Mouse (Mus musculus) limb, embryonic 13.5 days (tissue): ENCODE measurements around the gene BC052040. TPM values are rescaled to one million over a fixed set of nuclear protein-coding genes. Genes with fewer than 3 reads are reported as not detected.

Experiments
- ATAC-seq: fragments of 200-750 bp; cut with Nextera tagmentation; 2 replicates; pipeline ENCODE4 v1.8.0; 2017; ENCODE audit warnings: low read depth, moderate number of reproducible peaks, moderate TSS enrichment; ENCODE audit not compliant: low FRiP score
- H3K27ac ChIP-seq: fragments of 300-500 bp; sonication (generic); 2 replicates; pipeline ENCODE4 v1.5.1; 2015; ENCODE audit warnings: inconsistent platforms, mild to moderate bottlenecking, moderate library complexity
- H3K27me3 ChIP-seq: fragments of 300-500 bp; sonication (generic); 2 replicates; pipeline ENCODE4 v1.6.1; 2015; ENCODE audit warnings: mild to moderate bottlenecking, inconsistent platforms
- H3K36me3 ChIP-seq: fragments of 300-500 bp; sonication (generic); 2 replicates; pipeline ENCODE4 v1.6.1; 2015; ENCODE audit warnings: inconsistent platforms, mild to moderate bottlenecking, moderate library complexity
- H3K4me1 ChIP-seq: fragments of 300-500 bp; sonication (generic); 2 replicates; pipeline ENCODE4 v1.6.1; 2015; ENCODE audit warnings: inconsistent platforms
- H3K4me2 ChIP-seq: fragments of 300-500 bp; sonication (generic); replicated peaks from 2 replicates; pipeline ENCODE4 v1.6.1; 2015; ENCODE audit warnings: inconsistent platforms, mild to moderate bottlenecking, moderate library complexity
- H3K4me3 ChIP-seq: fragments of 300-500 bp; sonication (generic); 2 replicates; pipeline ENCODE4 v1.5.1; 2015; ENCODE audit warnings: moderate library complexity, mild to moderate bottlenecking, inconsistent platforms
- H3K9ac ChIP-seq: fragments of 300-500 bp; sonication (generic); 2 replicates; pipeline ENCODE4 v1.6.1; 2015; ENCODE audit warnings: mild to moderate bottlenecking, inconsistent platforms
- H3K9me3 ChIP-seq: fragments of 300-500 bp; sonication (generic); 2 replicates; pipeline ENCODE4 v1.6.1; 2016; ENCODE audit warnings: inconsistent platforms
- WGBS: fragments of 180-500 bp; shearing (Covaris S2); methylation state at CpG from one replicate; pipeline ENCODE4 v1.1.7; 2015; 5-methylcytosine and 5-hydroxymethylcytosine counted together
- polyA plus RNA-seq: library from polyadenylated mRNA; unstranded; fragments of >200 nt; fragmentation: Nextera tagmentation; extraction: Ambion mirVana; gene quantifications from 2 replicates; pipeline ENCODE4 v1.2.1, GENCODE M21; 2015

BC052040 gene
- polyA plus RNA-seq, 1 experiment from 2014 or later, result 9.7 TPM

DNA sequence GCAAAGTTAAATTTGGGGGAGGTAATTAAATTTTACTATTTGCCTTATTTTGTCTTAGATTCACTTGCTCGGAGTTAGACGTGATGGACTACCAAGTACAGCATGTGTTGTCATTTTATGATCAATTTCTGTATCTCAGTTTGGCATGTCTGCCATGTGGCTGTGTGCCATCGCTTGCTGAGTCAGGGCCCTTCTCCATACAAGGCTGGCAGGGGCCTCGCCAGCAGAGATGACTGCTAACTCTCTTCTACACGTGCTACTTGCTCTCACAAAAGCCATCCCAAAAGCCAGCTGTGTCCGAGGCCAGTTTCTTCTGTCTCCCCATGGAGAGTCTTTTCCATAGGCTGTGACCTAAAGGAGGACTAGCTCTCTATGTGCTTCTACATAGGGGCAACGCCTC lies 160.5 kb downstream of the BC052040 start:
- Histone ChIP-seq H3K9ac (no peak overlapping the region), H3K36me3 (no peaks in the 10 kb centered on the region), H3K4me2 (no peak overlapping the region), H3K27me3 (no peaks in the 10 kb centered on the region), H3K9me3 (no peaks in the 10 kb centered on the region), H3K27ac (no peak overlapping the region), H3K4me3 (no peak overlapping the region), H3K4me1 (peaks cover 12% of the 10 kb centered on the region; the same call in 1 of the 2 replicates)
- 49% methylated on average over 7 of the region's 7 CpGs for WGBS
- ATAC-seq, result no peak

DNA sequence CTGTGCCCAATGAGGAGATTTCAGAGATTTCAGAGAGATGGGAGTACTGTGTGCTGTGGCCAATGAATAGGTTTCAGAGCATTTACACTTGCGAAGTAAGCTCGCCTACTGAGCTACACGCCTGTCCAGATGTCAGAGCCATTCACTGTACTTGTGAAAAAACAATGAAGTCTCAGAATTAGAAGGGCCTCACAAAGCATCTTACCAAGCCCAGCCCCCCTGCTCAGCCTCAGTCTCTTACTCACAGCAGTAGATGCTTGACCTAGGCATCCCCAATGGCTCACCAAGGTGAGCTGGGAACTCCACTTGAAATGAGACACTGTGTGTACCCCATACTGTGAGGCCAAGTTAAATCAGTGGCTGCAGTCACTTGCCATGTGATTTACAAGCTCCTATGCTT lies 166.1 kb downstream of the BC052040 start:
- no peak overlapping the region for H3K27ac ChIP-seq
- H3K4me2 ChIP-seq, result no peak overlapping the region
- no peaks in the 10 kb centered on the region for H3K9me3 ChIP-seq
- H3K4me3 ChIP-seq, result no peak overlapping the region
- H3K9ac ChIP-seq, result no peak overlapping the region
- peaks cover 13% of the 10 kb centered on the region for H3K4me1 ChIP-seq
- WGBS, result 72% methylated on average over 3 of the region's 3 CpGs
- ATAC-seq, result no peak
- no peaks in the 10 kb centered on the region for H3K27me3 ChIP-seq
- H3K36me3 ChIP-seq, result no peaks in the 10 kb centered on the region

DNA sequence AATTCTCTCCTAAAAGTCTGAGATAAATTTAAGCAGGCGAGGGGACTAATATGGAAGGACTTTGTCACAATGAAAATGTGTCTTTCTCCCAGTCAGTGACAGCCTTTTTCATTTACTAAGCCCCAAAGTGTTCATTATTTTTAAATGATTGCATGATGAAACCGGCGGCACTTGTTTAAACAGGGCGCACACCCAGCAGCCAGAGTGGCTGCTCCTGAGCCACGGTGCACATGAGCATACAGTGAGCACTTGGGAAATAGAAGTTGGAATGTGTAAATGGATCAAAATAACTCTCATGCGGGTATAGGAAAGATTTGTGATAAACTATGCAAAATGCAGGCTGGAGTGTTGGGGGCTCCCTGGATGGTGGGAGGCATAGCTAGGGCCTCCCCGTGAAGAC lies 169.7 kb downstream of the BC052040 start:
- WGBS, result 56% methylated on average over 7 of the region's 7 CpGs

DNA sequence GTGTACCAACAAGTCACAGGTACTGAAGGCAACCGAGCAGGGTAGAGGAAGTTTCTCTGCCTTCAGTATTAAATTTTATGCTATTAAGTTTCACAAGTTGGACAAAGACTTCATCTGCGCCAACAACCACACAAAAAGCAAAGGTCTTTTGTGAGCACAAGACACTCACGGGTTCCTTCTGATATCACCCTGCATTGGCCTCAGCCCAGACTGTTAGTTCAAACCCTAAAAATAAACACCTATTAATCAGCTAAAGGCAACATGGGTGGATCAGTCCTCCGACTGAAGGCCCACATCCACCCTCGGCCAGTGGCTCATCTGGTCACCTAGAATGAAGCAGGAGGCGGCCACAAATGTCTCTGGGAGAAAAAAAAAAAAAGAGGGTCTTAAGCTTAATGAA lies 176.2 kb downstream of the BC052040 start:
- ATAC-seq, result no peak

More for the DNA sequence above, 169.7 kb downstream of the BC052040 start:
- H3K4me3 ChIP-seq, result no peak overlapping the region
- no peaks in the 10 kb centered on the region for H3K9me3 ChIP-seq
- ATAC-seq, result no peak
- no peaks in the 10 kb centered on the region for H3K27me3 ChIP-seq
- H3K4me2 ChIP-seq, result no peak overlapping the region
- H3K4me1 ChIP-seq, result peaks cover 14% of the 10 kb centered on the region
- no peak overlapping the region for H3K27ac ChIP-seq
- no peak overlapping the region for H3K9ac ChIP-seq
- no peaks in the 10 kb centered on the region for H3K36me3 ChIP-seq

DNA sequence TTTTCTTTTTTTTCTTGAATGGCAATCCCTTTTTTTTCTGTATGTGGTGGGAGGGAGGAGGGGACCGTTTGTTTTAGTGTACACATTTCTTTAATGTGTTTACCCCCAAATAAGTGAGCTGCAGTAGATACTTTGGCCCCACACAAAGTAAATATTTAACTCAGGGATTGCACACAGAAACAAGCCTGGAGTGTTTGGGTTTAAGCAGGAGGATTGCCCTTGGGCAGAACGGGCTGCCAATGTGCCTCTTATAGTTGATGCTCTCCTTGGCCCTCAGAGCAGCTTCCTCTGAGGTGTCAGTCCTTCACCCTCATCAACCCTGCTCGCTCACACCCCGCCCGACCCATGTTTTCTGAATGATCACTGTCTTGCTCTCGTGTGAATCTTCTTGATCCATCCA lies 177.0 kb downstream of the BC052040 start:
- 0 out of 2 replicates have a peak, but pooled peaks cover 5% of the 10 kb centered on the region for H3K27me3 ChIP-seq
- no peak for ATAC-seq
- no peaks in the 10 kb centered on the region for H3K9me3 ChIP-seq
- H3K9ac ChIP-seq, result no peak overlapping the region
- H3K4me3 ChIP-seq, result no peak overlapping the region
- H3K4me1 ChIP-seq, result peaks cover 9% of the 10 kb centered on the region; the same call in 1 of the 2 replicates
- WGBS, result 59% methylated on average over 6 of the region's 6 CpGs
- H3K4me2 ChIP-seq, result no peak overlapping the region
- no peaks in the 10 kb centered on the region for H3K36me3 ChIP-seq
- no peak overlapping the region for H3K27ac ChIP-seq

More for the DNA sequence above, 176.2 kb downstream of the BC052040 start:
- Histone ChIP-seq H3K27me3 (0 out of 2 replicates have a peak, but pooled peaks cover 5% of the 10 kb centered on the region), H3K36me3 (no peaks in the 10 kb centered on the region), H3K4me2 (no peak overlapping the region), H3K4me1 (peaks cover 10% of the 10 kb centered on the region; the same call in 1 of the 2 replicates), H3K9ac (no peak overlapping the region), H3K27ac (no peak overlapping the region), H3K4me3 (no peak overlapping the region), H3K9me3 (no peaks in the 10 kb centered on the region)
- 33% methylated on average over 6 of the region's 6 CpGs for WGBS

DNA sequence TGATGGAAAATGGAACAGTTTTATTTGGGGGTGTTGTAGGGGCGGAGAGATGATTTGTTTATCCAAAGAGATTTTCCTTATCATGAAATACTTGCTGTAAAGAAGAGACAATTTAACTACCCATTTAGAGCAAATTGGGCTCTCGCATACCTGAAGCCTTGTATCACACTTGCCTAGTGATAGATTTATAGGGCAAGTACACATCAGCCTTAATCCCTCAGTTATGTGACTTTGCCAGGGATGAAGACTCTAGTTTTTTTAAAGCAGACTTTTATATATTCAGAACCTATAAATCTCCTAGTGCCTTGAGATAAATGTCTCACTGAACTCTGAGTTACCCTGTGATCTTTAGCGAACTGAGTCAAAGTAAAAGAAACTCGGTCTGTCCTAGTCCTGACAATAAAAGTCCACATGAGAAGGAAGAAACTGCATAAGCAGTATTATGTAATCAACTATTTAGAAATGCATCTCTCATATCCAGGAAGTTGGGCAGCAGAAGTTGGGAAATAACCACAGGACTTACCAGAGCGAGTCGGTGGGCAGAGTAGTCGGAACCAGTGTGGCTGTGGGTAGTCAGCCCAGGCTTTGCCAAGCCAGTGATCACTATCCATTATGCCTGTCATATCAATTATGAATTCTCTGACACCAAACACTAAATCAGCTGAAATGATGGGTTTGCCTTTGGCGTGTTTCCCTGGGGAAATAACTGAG lies 183.2 kb downstream of the BC052040 start:
- no peaks in the 10 kb centered on the region for H3K4me1 ChIP-seq
- H3K4me3 ChIP-seq, result no peak overlapping the region
- 62% methylated on average over 8 of the region's 8 CpGs for WGBS

DNA sequence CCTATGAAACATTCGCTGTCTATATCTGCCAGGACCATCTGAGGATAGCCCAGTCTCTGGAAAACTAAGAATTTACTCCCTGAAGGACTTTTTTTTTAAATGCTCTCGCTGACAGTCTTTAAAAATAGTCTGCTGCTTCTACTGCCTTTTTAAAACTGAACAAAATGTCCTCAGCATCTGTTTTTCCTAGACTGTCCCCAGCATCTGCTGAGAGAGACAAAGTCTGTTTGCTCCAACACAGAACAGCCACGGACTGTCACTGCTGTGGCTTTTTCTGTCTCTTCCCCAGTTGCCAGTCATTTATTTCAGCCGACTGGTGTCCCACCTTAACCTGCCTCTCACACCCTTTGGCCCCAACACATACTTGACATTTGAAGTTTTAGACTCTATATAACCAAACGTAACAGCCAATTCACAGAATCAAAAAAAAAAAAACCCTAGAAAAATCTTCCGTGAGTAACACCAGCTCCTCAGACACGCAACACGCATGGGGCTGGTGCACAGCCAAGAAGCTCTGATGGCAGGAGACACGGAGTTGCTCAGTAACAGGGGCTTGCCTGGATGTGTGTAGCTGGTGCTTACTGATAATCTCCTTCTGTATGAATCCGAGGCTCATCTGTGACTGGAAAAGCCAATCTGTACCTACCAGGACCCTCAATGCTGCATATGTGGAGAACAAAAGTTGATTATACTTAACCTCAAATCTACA lies 188.2 kb downstream of the BC052040 start:
- Histone ChIP-seq H3K4me1 (peaks cover 7% of the 10 kb centered on the region), H3K9me3 (no peaks in the 10 kb centered on the region), H3K27ac (no peak overlapping the region), H3K4me3 (no peak overlapping the region), H3K9ac (no peak overlapping the region), H3K27me3 (no peaks in the 10 kb centered on the region), H3K4me2 (no peak overlapping the region), H3K36me3 (no peaks in the 10 kb centered on the region)
- no peak for ATAC-seq
- 89% methylated on average over 10 of the region's 10 CpGs for WGBS

More for the DNA sequence above, 183.2 kb downstream of the BC052040 start:
- ATAC-seq, result no peak
- H3K36me3 ChIP-seq, result no peaks in the 10 kb centered on the region
- no peak overlapping the region for H3K4me2 ChIP-seq
- H3K27me3 ChIP-seq, result no peaks in the 10 kb centered on the region
- H3K9ac ChIP-seq, result no peak overlapping the region
- no peak overlapping the region for H3K27ac ChIP-seq
- no peaks in the 10 kb centered on the region for H3K9me3 ChIP-seq

DNA sequence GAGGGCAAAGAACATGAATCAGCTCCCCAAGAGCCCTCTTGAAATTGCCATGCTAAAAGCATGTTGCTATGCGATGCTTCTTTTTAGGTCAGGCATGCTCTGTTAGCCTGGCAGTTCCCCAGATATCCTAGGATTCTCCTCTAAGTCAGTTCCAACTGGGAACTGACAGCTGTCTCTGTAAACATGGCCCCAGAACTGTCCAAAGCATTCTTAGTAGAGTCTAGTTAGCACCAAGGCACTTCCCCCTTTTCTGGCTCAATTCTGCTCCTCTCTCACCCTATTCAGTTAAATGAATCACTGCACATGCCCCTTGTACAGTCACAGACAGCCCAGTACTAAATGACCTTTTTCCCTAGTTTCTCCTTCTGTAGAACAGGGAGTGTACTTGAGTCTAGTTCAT lies 191.2 kb downstream of the BC052040 start:
- Histone ChIP-seq H3K9ac (no peak overlapping the region), H3K27me3 (no peaks in the 10 kb centered on the region), H3K4me2 (no peak overlapping the region), H3K9me3 (no peaks in the 10 kb centered on the region), H3K36me3 (no peaks in the 10 kb centered on the region), H3K4me3 (no peak overlapping the region), H3K4me1 (peaks cover 37% of the 10 kb centered on the region), H3K27ac (no peak overlapping the region)
- 89% methylated on average over 1 of the region's 1 CpGs for WGBS
- no peak for ATAC-seq

DNA sequence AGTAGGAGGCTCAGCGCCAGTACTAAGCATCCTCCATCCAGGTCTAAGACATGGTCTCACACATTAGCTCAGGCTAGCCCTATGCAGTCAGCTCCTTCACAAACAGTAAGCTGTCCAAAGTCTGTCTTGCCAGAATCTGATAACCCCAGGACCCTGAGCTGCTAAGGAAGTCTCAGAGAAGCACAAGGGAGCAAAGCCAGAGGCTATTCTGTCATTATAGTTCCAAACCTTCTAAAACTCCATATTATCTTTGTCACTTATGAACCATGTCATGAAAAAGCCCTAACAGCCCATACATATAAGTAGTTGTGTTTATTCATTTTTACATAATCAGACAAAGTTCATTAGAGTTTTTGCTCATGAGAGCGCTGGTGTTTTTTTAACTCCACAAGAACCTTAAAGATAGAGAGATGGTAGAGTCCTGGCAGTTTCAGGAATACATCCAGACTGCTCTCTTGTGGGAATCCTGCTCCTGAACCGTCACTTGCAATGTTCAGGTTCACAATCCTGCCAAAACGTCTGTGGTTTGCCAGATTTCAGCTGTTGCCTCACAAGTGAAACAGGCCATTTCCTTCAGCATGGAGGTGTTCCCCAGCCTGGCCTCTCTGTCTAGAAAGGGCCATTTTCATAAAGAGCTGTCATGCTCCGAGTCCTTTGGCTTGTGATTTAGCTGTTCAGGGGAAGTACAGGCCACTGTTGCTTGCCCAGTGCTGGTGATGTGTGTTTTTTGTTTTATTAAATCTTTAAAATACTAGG lies 192.8 kb downstream of the BC052040 start:
- H3K27ac ChIP-seq, result no peak overlapping the region
- H3K9ac ChIP-seq, result no peak overlapping the region
- H3K4me1 ChIP-seq, result peaks cover 43% of the 10 kb centered on the region
- WGBS, result 55% methylated on average over 5 of the region's 5 CpGs
- H3K4me2 ChIP-seq, result no peak overlapping the region
- H3K9me3 ChIP-seq, result no peaks in the 10 kb centered on the region
- no peaks in the 10 kb centered on the region for H3K27me3 ChIP-seq
- no peak overlapping the region for H3K4me3 ChIP-seq
- no peaks in the 10 kb centered on the region for H3K36me3 ChIP-seq
- ATAC-seq, result no peak

DNA sequence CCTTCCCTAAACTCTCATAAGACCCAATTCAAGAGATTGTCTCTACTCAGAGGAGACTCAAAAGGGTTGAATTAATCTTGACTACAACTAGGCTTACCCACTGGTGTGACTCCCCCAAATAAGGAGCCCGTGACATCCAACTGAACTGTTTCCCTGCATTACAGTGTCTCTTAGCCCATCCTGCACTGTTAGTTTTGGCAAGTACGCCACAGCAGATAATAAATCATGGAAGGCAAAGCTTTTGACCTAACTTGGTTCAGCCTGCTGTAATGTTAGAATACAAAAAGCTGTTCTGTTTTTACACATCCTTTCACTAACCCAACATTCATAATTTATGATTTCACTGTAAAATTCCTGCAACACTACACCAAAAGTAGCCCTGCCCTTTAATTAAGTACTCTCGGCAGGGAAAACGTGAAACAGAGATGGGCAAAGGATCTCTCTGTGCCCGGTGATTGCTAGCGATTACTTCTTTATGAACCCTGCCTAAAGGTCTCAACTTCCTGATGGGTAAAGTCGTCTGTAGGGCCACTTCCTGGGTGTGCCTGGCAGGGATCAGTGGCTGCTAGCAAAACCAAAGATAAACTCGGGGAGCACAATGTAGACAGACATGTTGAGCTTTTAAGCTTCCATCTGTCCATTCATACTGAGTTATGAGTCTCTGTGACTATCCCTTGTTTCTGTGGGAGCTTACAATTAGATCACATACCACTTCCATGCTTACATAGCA lies 194.1 kb downstream of the BC052040 start:
- H3K9ac ChIP-seq, result no peak overlapping the region
- no peak for ATAC-seq
- H3K4me3 ChIP-seq, result no peak overlapping the region
- no peaks in the 10 kb centered on the region for H3K27me3 ChIP-seq
- no peaks in the 10 kb centered on the region for H3K36me3 ChIP-seq
- H3K9me3 ChIP-seq, result no peaks in the 10 kb centered on the region
- H3K4me2 ChIP-seq, result no peak overlapping the region
- peaks cover 43% of the 10 kb centered on the region for H3K4me1 ChIP-seq
- 25% methylated on average over 8 of the region's 8 CpGs for WGBS
- peak overlapping the region; percentile 16; the same call in 1 of the 2 replicates for H3K27ac ChIP-seq

DNA sequence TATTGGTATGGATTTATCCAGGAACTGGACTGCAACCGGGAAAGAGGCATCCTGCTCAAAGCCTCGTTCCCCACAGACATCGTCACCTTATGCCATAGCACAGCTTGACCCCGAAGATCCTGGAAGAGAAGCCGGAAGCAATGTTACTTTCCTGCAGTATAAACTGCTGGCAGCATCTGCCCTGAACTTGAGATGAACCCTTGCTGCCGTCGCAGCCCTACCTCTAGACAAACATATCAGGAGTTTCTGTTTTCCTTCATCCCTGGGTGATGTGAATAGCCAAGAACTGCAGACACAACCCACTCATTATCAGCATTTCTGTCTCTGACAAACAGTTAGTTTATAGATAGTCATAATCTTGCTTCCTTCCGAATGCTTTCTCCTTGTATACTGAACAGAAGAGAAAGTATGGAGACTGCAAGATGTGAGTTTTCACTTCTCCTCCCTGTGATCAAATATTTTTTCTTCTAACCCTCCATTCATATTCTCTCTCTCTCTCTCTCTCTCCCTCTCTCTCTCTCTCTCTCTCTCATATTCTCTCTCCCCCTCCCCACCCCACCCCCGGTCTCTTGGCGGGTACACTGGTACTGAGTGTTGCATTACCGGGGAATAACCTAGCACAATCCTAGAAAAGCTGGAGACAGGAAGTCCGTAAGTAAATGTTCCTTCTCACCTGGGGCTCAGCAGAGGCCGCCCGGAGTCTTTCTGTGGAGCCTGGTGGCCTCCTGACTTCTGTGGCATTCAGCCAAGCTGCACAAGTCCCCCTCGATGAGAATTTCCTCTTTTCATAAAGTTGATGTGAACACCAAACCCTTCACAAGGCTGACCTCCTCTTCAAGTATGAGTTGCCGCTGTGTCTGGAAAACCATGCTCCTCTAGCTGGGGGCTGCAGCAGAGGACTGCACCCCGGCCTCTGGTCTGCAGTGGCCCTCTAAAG lies 195.7 kb downstream of the BC052040 start:
- ATAC-seq, result peak; percentile 64; the same call in 1 of the 2 replicates
- H3K27ac ChIP-seq, result peak overlapping the region; percentile 52; the same call in 1 of the 2 replicates
- 32% methylated on average over 17 of the region's 17 CpGs for WGBS
- no peaks in the 10 kb centered on the region for H3K27me3 ChIP-seq
- H3K4me1 ChIP-seq, result peaks cover 43% of the 10 kb centered on the region
- H3K9me3 ChIP-seq, result no peaks in the 10 kb centered on the region
- peak overlapping the region; percentile 21 for H3K4me2 ChIP-seq
- no peak overlapping the region for H3K4me3 ChIP-seq
- no peak overlapping the region for H3K9ac ChIP-seq
- no peaks in the 10 kb centered on the region for H3K36me3 ChIP-seq
